Mouse (Mus musculus): Measurements from ENCODE around the gene Hs3st4. TPM values are rescaled to one million over a fixed set of nuclear protein-coding genes. Genes with fewer than 3 reads are reported as not detected.

Hs3st4 gene
- polyA plus RNA-seq, 1 experiment, result 34.4 TPM

DNA sequence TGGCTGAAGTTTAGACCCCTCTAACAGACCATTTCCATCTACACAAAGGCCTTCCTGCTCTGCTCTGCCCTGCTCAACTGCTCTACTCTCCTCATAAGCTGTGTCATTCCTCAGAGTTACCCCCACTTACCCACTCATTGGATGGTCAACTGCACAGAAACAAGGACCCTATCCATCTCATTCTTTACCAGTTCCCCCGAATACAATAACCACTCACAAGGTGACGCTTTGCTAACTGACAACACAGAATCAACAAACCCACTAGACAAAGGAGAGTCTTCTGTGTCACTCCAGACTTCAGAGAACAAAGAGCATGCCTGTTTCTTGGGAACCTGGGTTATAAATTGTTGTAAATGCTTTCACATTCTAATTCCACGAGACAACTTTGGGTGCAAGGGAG lies 9.5 kb downstream of the Hs3st4 start:
- TF ChIP-seq POLR2A (IDR thresholded peaks at IDR 0.05; ENCODE audit: extremely low read depth, insufficient read depth, low read length) (no peak), CTCF (IDR thresholded peaks at IDR 0.05; ENCODE audit: extremely low read depth, insufficient read depth, low read length) (no peak)
- Histone ChIP-seq H3K4me1 (ENCODE audit: control insufficient read depth, insufficient read depth, low read length) (no peaks in the 10 kb centered on the region; the same call in 1 of the 2 replicates), H3K27ac (ENCODE audit: insufficient read depth, low read length) (no peak overlapping the region), H3K4me3 (ENCODE audit: insufficient read depth, low read length) (no peak overlapping the region)

DNA sequence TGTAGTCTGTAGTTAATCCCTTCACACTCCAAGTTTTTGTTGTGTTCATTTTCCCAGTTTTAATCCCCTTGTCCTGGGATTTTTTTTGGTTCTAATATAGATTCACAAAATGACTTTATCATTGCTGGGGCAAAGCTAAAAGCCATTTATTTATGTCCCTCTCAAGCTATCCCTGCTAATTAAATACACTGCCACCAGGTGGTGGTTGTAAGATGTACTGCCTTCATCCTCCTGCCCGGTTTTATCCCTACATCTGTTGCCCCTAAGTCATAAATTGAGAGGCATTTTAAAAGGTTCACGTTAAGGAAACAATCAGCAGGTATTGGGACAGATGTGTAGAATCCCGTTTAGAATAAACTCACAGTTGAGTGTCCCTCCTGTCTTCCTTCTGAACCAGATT lies 14.6 kb downstream of the Hs3st4 start:
- H3K27ac ChIP-seq (ENCODE audit: insufficient read depth, low read length), result no peak overlapping the region
- H3K4me1 ChIP-seq (ENCODE audit: control insufficient read depth, insufficient read depth, low read length), result no peaks in the 10 kb centered on the region; the same call in 1 of the 2 replicates
- no peak overlapping the region for H3K4me3 ChIP-seq (ENCODE audit: insufficient read depth, low read length)
- TF ChIP-seq CTCF (IDR thresholded peaks at IDR 0.05; ENCODE audit: extremely low read depth, insufficient read depth, low read length), result no peak
- no peak for TF ChIP-seq POLR2A (IDR thresholded peaks at IDR 0.05; ENCODE audit: extremely low read depth, insufficient read depth, low read length)

DNA sequence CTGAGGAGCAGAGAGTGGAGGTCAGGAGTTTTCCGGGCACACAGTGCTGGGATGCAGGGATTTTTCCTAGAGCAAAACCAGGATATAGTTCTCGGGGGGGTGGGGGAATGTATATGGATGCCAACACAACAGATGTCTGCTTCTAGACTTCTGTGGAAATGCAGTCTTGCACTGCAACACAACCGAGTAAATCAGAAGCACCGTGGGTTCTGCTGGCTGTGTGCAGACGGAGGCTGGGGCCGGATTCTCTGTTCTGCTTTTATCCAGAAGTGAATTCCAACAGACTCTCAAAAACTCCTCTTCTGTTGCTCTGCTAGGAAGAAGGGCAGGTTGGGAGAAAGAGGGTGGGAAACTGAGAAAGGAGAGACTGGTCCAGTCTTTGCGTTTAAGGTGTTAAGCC lies 15.9 kb downstream of the Hs3st4 start:
- H3K4me1 ChIP-seq (ENCODE audit: control insufficient read depth, insufficient read depth, low read length), result no peaks in the 10 kb centered on the region; the same call in 1 of the 2 replicates
- no peak overlapping the region for H3K27ac ChIP-seq (ENCODE audit: insufficient read depth, low read length)
- TF ChIP-seq CTCF (IDR thresholded peaks at IDR 0.05; ENCODE audit: extremely low read depth, insufficient read depth, low read length) (no peak), POLR2A (IDR thresholded peaks at IDR 0.05; ENCODE audit: extremely low read depth, insufficient read depth, low read length) (no peak)
- H3K4me3 ChIP-seq (ENCODE audit: insufficient read depth, low read length), result no peak overlapping the region

DNA sequence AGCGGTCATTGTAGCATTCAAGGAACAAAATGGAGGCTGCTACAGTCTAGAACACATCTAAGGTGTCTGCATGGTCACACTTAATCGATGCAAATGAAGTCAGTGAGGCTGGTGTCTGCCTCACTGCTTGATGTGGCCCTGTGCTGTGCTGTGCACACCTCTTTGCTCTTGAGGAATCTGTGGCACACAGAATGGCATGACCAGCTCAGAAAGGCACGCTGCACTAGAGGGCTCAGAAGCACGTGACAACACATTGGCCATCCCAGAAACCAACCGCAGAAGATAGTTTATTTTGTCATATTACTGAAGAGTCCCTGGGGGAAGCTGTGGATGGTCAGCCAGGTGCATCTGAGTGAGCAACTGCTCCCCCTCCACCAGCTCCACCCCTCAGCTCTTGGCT lies 44.2 kb downstream of the Hs3st4 start:
- TF ChIP-seq CTCF (IDR thresholded peaks at IDR 0.05; ENCODE audit: extremely low read depth, insufficient read depth, low read length) (no peak), POLR2A (IDR thresholded peaks at IDR 0.05; ENCODE audit: extremely low read depth, insufficient read depth, low read length) (no peak)
- no peak overlapping the region for H3K4me3 ChIP-seq (ENCODE audit: insufficient read depth, low read length)

DNA sequence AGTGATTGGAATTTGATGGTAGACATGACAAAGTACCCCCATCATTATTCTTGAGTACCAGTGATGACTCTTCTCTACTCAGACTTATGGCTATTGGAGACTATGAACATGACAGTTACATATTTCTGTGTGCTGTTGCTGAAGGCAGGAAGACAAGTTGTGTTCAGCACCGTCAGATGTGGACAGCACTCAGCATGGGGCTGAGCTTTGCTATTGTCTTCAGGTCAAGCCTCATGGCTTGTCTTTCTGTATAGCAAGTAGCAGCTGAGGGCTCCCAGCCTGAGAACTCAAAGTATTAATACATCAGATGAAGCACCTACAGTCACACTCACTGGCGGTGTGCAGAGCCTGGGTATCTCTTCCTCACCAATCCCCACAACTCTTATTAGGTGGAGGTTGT lies 49.6 kb downstream of the Hs3st4 start:
- Histone ChIP-seq H3K4me1 (ENCODE audit: control insufficient read depth, insufficient read depth, low read length) (no peaks in the 10 kb centered on the region), H3K27ac (ENCODE audit: insufficient read depth, low read length) (no peak overlapping the region), H3K4me3 (ENCODE audit: insufficient read depth, low read length) (no peak overlapping the region)
- TF ChIP-seq CTCF (IDR thresholded peaks at IDR 0.05; ENCODE audit: extremely low read depth, insufficient read depth, low read length) (no peak), POLR2A (IDR thresholded peaks at IDR 0.05; ENCODE audit: extremely low read depth, insufficient read depth, low read length) (no peak)

More for the DNA sequence above, 44.2 kb downstream of the Hs3st4 start:
- H3K4me1 ChIP-seq (ENCODE audit: control insufficient read depth, insufficient read depth, low read length), result no peaks in the 10 kb centered on the region
- no peak overlapping the region for H3K27ac ChIP-seq (ENCODE audit: insufficient read depth, low read length)

DNA sequence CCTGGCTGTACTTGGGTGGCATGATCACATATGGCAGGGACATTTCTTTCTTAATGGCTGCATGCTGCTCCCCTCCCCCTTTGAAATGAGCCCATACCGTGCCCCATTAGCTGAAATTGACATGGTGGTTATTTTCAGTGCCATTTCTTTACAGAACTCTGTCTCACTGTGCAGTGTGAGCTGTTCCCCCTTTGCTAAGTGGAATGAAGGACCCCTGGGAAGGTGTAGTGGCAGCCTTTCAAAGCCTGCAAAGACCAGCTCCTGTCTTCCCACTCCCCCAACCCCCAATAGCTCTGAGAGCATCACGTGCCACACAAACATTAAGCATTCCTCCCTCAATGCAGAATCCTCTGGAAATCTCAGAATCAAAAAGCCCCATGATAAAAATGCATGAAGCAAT lies 50.7 kb downstream of the Hs3st4 start:
- H3K4me1 ChIP-seq (ENCODE audit: control insufficient read depth, insufficient read depth, low read length), result no peaks in the 10 kb centered on the region
- no peak overlapping the region for H3K4me3 ChIP-seq (ENCODE audit: insufficient read depth, low read length)
- H3K27ac ChIP-seq (ENCODE audit: insufficient read depth, low read length), result no peak overlapping the region
- no peak for TF ChIP-seq POLR2A (IDR thresholded peaks at IDR 0.05; ENCODE audit: extremely low read depth, insufficient read depth, low read length)
- no peak for TF ChIP-seq CTCF (IDR thresholded peaks at IDR 0.05; ENCODE audit: extremely low read depth, insufficient read depth, low read length)

DNA sequence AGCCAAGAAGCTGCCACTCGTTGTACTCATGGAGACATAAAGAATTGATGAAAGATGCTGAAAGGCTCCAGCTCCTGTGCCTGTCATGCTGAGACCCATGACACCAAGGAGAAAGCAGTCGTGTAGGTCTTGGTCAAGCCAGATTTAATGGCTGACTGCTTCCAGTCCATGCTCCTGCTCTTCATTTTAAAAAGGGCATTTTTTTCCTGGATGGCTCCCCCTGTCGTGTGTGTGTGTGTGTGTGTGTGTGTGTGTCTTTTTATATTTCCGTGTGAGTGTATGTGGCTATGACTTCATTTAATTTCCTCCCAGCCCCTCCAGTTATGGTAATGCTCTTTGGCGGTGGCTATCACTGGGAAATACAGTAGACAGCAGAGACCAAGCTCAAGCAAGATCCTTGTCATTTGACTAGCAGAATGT lies 54.6 kb downstream of the Hs3st4 start:
- no peak overlapping the region for H3K27ac ChIP-seq (ENCODE audit: insufficient read depth, low read length)
- H3K4me1 ChIP-seq (ENCODE audit: control insufficient read depth, insufficient read depth, low read length), result no peaks in the 10 kb centered on the region
- TF ChIP-seq POLR2A (IDR thresholded peaks at IDR 0.05; ENCODE audit: extremely low read depth, insufficient read depth, low read length), result no peak
- TF ChIP-seq CTCF (IDR thresholded peaks at IDR 0.05; ENCODE audit: extremely low read depth, insufficient read depth, low read length), result no peak
- no peak overlapping the region for H3K4me3 ChIP-seq (ENCODE audit: insufficient read depth, low read length)

DNA sequence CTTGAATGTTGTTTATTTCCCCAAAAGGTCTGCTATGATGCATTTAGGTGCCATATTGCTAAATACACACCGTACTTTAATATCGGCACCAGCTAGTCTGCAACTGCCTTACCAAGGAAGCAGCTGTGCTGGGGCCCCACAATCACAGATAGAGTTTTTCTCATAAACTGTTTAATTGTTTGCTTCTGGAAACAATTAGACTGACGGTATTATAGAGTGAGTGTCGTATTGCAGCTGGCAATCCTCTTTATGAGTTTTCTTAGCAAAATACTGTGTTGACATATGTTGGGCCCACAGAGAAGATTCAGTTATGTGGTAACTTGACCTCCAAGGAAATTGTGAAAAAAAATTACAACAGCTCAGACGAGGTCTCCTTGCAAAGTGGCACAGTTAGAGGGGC lies 56.5 kb downstream of the Hs3st4 start:
- Histone ChIP-seq H3K4me1 (ENCODE audit: control insufficient read depth, insufficient read depth, low read length) (no peaks in the 10 kb centered on the region), H3K27ac (ENCODE audit: insufficient read depth, low read length) (no peak overlapping the region), H3K4me3 (ENCODE audit: insufficient read depth, low read length) (no peak overlapping the region)
- no peak for TF ChIP-seq CTCF (IDR thresholded peaks at IDR 0.05; ENCODE audit: extremely low read depth, insufficient read depth, low read length)
- no peak for TF ChIP-seq POLR2A (IDR thresholded peaks at IDR 0.05; ENCODE audit: extremely low read depth, insufficient read depth, low read length)

DNA sequence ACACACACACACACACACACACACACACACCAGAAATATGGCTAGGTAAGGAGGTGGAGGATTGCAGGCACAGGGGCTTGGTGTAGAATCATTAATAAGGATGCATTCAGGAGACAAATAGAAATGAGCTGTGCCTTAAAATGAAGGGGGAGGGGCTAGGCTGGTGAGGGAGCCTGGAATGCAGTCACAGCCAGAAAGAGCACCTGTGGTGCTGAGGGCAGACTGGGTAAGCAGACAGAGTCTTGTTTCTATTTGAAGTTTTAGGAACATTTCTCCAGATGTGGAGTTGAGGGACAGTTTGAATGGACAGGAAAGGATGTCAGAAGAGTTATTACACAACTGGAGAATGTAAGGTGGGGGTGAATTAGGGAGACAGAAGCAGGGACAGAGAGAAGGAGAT lies 64.7 kb downstream of the Hs3st4 start:
- H3K4me3 ChIP-seq (ENCODE audit: insufficient read depth, low read length), result no peak overlapping the region
- H3K4me1 ChIP-seq (ENCODE audit: control insufficient read depth, insufficient read depth, low read length), result no peaks in the 10 kb centered on the region
- H3K27ac ChIP-seq (ENCODE audit: insufficient read depth, low read length), result no peak overlapping the region
- TF ChIP-seq CTCF (IDR thresholded peaks at IDR 0.05; ENCODE audit: extremely low read depth, insufficient read depth, low read length) (no peak), POLR2A (IDR thresholded peaks at IDR 0.05; ENCODE audit: extremely low read depth, insufficient read depth, low read length) (no peak)

DNA sequence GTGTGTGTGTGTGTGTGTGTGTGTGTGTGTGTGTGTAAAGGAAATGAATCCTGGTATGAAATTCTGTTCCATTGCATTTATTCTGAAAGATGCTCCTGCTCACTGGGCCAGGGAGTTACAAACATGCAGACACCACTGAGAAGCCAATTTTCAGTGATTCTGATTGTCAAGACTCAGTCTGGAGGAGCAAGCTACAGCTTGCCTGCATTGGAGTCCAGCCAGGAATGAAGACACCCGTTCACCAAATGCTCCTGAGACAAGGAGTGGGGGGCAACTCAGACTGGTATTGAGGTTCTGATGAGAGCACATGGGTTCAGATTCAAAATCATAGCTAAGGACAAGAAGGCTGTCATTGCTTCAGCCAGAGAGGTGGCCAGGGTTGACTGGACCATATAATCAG lies 66.3 kb downstream of the Hs3st4 start:
- no peak for TF ChIP-seq CTCF (IDR thresholded peaks at IDR 0.05; ENCODE audit: extremely low read depth, insufficient read depth, low read length)
- TF ChIP-seq POLR2A (IDR thresholded peaks at IDR 0.05; ENCODE audit: extremely low read depth, insufficient read depth, low read length), result no peak
- Histone ChIP-seq H3K4me3 (ENCODE audit: insufficient read depth, low read length) (no peak overlapping the region), H3K27ac (ENCODE audit: insufficient read depth, low read length) (no peak overlapping the region), H3K4me1 (ENCODE audit: control insufficient read depth, insufficient read depth, low read length) (no peaks in the 10 kb centered on the region)
